13 mouse cellular contexts compared by ENCODE assay signal in genomic region chr8:44735801-44736200, GRCm38 (mm10).
DNase-seq lines count a peak whose midpoint lies in the region; TF ChIP-seq lines count a peak whose summit lies in the region.
"Had no signal": no experiment of that assay in that cellular context is flagged by ENCODE, and none has a peak within 500 bp of the region (broad histone marks: within the 10 kb centered on the region; RNA-seq: fewer than 3 reads in every experiment).

No protein-coding gene starts in this region.

- TF ChIP-seq CTCF in cerebellum, adult 2 months (IDR thresholded peaks at IDR 0.05; ENCODE audit: borderline replicate concordance, insufficient read depth, low read depth, low read length): no peak

- no peaks in the 10 kb centered on the region for H3K4me1 ChIP-seq in cerebellum, adult 2 months (ENCODE audit: control insufficient read depth, insufficient read depth, low read length)
- H3K4me1 ChIP-seq: forebrain, embryonic 12.5 days; heart, embryonic 12.5 days had no signal

- DNase-seq in cerebellum, adult 11-12 months: peak; percentile 9
- no peak for DNase-seq in cerebellum, postnatal 4 days (ENCODE audit: low spot score in 2 of 2)
- peak; percentile 26 to 27 for DNase-seq in cerebellum, adult 2 months
- DNase-seq in cerebellum, postnatal 10 days: peak; percentile 66 to 69
- DNase-seq in fat pad, adult 2 months (ENCODE audit: extremely low read depth, low read depth, low spot score): peak; percentile 8
- no peak for DNase-seq in heart, adult 18-20 months
- no peak for DNase-seq in adipocyte (ENCODE audit: low spot score)
- DNase-seq: adrenal gland, postnatal 25 days; gastrocnemius, postnatal 14 days; heart, postnatal 36 days; kidney, adult 8-10 months had no signal

- H3K4me3 ChIP-seq in cerebellum, adult 2 months (replicated peaks; ENCODE audit: insufficient read depth, low read depth, low read length): no peak overlapping the region
- H3K4me3 ChIP-seq: forebrain, embryonic 12.5 days; heart, embryonic 12.5 days had no signal

- H3K27me3 ChIP-seq in cerebellum, adult 2 months (ENCODE audit: control insufficient read depth, insufficient read depth, low read length): no peaks in the 10 kb centered on the region
- H3K27me3 ChIP-seq: forebrain, embryonic 12.5 days; heart, embryonic 12.5 days had no signal

- H3K27ac ChIP-seq in cerebellum, adult 2 months (ENCODE audit: insufficient read depth, low read length): no peak overlapping the region
- H3K27ac ChIP-seq: forebrain, embryonic 12.5 days had no signal

- WGBS in cerebellum, adult 2 months: 43% methylated on average over 5 of the region's 5 CpGs

- TF ChIP-seq POLR2A in cerebellum, adult 2 months (IDR thresholded peaks at IDR 0.05; ENCODE audit: borderline replicate concordance, insufficient read depth, low read length): no peak

Comparison
In these comparisons a context has a peak if more than half of its experiments do, and no peak if none do; other contexts are left out.
1. DNase-seq: peak in cerebellum, adult 11-12 months (single experiment), cerebellum, adult 2 months (2 of 2), cerebellum, postnatal 10 days (2 of 2) and fat pad, adult 2 months (single experiment); none in cerebellum, postnatal 4 days (0 of 2), heart, adult 18-20 months (0 of 2) and adipocyte (single experiment).